Mouse (Mus musculus): Measurements from ENCODE around the gene Numb.

GRCm38 (mm10) chr12:83781204-83781603 is 140.5 kb downstream of the Numb start:
- TF ChIP-seq CTCF (IDR thresholded peaks at IDR 0.05; ENCODE audit: borderline replicate concordance, extremely low read depth, insufficient read depth, insufficient read length) = no peak
- no peak for TF ChIP-seq POLR2A (IDR thresholded peaks at IDR 0.05; ENCODE audit: borderline replicate concordance, extremely low read depth, insufficient read depth, insufficient read length, poor library complexity, severe bottlenecking)
